Mouse (Mus musculus) ovary, postnatal 10 days (tissue): ENCODE data around the gene Scarb2.
"Not testable (repeated sequence)": the region's sequence is repeated elsewhere in the genome, so short reads cannot be mapped to it uniquely, and the experiment has no call there.

Experiments used
- DNase-seq: peaks from one replicate; pipeline ENCODE4 v3.0.0; 2022; ENCODE audit warnings: low spot score

Gene Scarb2

GRCm38 (mm10) chr5:92506733-92507132 lies at the start of gene Scarb2:
TSS of gene Scarb2 (minus strand) at chr5:92506833.
- DNase-seq, result no peak

- no peak for DNase-seq
Measured at GRCm38 (mm10) chr5:92555905-92556304, 49.3 kb upstream of the Scarb2 start.

- no peak for DNase-seq
Measured at GRCm38 (mm10) chr5:92554891-92555511, 48.4 kb upstream of the Scarb2 start, which contains the start of gene Fam47e. TSS of gene Fam47e (plus strand) at chr5:92555069.

DNA sequence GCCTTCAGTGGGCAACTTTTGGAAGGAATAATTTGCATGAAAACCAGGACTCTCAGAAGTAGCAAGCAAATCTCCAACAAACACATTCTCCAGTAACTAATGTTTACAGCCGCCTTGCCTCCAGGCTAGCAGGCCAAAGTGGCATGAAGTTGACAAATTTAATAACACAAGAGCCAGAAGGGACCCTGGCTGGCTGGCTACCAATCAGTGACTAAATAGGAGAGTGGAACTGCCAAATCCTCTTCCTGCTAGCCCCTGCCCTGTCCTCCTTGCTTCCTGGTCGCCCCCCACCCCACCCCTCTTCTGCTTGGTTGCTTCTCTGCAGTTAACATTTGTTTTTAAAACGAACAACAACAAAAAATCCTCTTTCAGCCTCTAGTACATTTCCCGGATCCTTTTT lies 47.8 kb upstream of the Scarb2 start:
- DNase-seq, result no peak

DNA sequence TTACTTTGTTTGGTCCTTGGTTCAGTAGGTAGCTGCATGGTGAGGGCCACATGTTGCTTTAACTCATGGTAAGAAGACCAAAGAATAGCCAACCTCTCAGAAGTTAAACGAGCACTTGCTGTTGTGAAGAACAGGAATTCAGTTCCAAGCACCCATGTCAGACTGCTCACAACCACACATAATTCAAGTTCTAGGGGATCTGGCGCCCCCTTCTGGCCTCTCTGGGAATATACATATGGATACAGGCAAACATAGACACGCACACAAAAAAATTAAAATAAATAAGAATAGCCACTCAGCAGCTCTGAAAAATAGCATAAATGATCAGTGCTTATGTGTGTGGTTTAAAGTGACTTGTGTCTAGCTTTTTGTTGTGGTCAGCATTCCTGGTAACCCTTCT lies 47.3 kb upstream of the Scarb2 start:
- DNase-seq, result no peak

DNA sequence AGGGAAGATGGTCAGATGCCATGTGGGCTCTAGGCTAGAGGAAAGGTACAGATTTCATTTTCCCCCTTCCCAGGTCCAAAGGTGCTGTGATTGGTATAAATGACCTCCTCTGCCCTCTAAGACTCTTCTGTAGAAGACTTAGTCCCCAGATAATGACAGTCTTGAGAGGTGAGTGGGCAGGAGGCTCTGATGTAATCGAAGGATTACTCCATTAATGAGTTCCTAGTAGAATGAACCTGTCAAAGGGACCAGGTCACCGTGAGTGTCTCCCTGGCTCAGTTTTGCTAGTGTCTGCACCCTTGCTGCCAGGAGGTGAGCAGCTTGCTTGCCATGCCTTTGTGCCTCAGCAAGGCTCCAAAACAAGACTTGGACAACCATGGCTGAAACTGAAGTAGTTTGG lies 46.0 kb upstream of the Scarb2 start:
- DNase-seq, result no peak

DNA sequence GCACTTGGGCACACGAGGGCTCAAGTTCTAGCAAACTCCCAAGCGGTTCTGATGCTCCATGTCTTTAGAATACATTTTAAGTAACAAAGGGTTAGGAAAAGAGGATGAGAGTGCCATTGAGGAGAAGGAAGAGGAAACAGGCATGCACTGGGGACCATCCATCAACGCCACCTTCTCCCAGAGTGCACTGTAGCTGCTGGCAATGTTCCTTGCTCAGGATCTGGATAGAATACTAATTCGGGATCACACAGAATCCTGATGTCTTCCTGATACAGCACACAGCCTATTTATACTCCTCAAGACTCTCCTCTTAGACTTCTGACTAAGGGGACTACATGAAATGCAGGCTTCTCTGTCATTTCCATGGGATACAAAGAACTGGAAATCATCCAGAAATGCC lies 33.1 kb upstream of the Scarb2 start:
- no peak for DNase-seq

DNA sequence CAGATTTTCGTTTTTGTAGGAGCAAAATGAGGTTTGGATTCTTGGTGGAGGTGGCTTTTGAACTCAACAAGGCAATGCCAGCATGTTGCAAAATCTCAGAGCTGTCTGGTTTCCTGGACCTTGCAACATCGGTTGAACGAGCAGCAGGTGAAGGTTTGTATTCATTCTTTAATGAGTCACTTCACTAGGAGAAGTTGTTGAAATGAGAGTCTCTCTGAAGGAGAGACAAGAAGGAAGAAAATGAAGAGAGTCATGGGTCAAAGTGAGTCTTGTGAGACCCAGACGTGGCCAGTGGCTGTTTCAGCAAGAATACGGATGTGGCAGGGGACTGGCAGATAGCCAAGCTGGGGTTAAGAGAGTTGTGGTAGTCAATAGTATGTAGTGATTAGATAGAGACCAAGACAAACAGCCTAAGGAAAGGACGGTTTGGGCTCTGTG lies 18.2 kb upstream of the Scarb2 start:
- no peak for DNase-seq

- DNase-seq, result not testable (repeated sequence)
Measured at GRCm38 (mm10) chr5:92521131-92521530, 14.5 kb upstream of the Scarb2 start.

GRCm38 (mm10) chr5:92512066-92512465 lies 5.4 kb upstream of the Scarb2 start:
- no peak for DNase-seq

DNA sequence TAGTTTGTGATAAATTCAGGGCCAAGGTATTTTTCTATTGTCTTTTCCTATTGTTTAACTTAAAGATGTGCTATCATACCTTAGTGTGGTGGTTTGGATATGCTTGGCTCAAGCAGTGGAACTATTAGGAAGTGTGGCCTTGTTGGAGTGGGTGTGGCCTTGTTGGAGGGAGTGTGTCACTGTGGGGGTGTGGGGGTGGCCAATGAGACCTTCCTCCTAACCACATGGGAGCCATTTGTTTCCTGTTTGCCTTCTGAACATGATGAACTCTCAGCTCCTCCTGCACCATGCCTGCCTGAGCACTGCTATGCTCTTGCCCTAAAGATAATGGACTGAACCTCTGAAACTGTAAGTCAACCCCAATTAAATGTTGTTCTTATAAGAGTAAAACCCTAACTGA lies 4.6 kb upstream of the Scarb2 start:
- no peak for DNase-seq

DNA sequence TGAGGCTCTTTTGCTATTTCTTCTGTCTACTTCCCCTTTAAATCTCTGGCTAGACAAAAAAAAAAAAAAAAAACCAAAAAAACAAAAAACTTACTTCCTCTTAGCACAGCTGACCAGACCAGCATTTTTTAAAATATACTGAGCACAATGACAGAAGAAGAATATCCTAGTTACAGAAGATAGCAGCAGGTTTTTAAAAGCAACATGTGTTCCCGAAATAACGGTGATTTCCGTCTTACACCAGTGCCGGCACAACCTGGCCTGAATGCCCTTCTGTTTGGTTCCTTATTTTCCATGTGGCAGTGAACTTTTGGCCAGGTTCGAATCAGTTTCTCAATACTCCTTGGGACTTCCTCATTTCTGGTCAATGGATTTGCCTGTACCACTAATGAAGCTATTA lies 2.2 kb upstream of the Scarb2 start:
- no peak for DNase-seq

- no peak for DNase-seq
Measured at GRCm38 (mm10) chr5:92506301-92506729, 318 bp downstream of the Scarb2 start.

DNA sequence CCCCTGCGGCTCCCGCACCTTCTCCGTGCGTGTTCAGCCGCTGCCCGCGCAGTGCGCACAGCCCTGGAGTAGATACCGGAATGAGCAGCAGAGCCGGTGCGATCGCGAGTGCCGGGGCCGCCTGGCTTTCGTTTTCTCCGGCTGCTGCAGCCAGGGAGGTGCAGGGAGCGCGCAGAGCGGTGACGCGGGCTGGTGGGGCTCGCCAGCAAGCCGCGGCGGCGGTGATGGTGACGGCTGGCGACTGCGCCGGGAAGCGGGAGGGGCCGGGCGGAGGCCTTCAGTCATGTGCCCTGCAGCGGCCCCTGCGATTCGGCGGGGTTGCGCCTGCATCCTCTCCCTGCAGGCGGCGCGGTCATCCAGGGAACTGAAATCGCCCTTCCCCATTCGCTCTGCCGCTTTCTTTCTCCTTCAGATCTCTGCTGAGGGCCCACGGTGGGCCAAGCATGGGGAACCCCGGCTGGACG lies 1.2 kb downstream of the Scarb2 start:
- DNase-seq, result peak; percentile 84

DNA sequence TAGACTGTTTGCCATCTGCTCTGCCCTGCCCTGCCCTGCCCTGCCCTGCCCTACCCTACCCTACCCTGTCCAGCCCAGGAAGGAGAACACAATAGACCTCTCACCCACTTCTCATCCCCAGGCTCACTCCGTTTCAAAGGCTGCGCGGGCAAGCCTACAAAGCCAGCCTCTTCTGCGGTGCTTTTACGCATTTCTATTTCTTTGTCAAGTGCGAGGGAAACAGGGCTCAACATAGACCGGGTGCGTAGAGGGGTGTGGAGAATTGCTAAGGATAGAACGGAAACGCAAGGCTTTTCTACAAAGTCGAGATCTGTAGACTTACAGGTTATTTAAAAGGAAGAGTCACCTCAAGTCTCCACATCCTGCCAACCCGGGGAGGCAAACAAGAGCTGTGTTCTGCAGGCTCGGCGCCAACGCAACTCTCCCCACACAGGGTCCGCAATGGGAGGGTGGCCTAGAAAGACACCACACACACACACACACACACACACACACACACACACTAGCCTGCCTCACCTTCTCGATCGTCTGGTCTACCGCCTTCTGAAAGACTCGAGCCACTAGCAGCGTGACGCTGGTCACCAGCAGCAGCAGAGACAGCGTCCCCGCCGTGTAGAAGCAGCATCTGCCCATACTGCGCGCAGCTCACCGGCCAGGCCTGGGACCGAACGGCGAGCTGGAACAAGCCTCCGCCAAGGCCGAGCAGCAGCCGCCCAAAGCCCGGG lies 1.8 kb downstream of the Scarb2 start:
- no peak for DNase-seq

DNA sequence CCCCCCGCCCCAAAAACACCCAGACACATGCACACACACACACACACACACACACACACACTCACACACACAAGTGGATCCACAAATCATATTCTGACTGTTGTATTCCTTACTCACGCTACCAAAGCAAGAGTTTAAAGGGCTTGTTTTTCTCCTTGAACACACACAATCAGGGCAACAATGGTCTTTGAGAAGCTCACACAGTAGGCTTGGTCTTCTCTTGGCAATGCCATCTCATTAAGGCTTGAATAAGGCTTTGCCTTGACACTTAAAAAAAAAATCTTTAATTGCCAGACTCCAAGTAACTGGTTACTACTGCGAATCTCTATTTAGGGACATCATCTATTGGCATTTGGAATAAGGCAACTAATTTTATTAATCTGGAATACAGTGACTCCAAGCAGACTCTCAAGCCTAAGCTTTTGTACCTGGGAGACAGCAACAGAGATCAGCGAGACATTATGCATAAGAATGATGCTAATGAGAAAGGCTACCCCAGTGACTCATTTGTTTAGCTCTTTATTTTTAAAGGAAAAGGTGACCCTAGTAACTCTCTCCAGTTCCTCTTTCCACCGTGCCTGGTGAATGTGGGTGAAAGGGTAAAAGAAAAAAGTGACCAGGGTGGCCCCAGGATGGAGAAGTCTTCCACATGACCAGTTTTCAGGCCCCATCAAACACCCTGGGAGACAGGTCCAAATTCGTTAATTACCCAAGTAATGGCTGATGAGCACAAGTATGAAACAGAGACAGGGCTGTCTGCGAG lies 2.6 kb downstream of the Scarb2 start:
- no peak for DNase-seq

GRCm38 (mm10) chr5:92503356-92503847 lies 3.2 kb downstream of the Scarb2 start:
- DNase-seq, result no peak

DNA sequence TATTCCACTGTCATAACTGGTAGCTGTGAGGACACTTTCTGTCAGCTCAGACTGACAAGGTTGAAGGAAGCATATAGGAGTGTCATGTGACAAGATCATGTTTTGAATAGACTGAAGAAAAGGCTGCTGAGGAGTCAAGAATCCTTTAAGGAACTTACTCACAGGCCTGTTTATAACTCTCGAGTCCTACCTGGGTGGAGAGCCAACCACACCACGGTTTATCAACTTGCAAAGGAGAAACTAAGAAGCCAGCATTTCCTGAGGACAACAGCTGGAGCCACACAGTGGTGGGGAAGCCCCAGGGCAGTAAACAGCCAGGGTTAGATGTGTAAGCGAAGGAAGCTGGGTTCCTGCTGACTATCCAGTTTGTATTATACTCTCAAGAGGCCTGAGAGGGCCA lies 7.3 kb downstream of the Scarb2 start:
- DNase-seq, result no peak

GRCm38 (mm10) chr5:92498661-92499060 lies 8.0 kb downstream of the Scarb2 start:
- DNase-seq, result no peak

- no peak for DNase-seq
Measured at GRCm38 (mm10) chr5:92498225-92498624, 8.4 kb downstream of the Scarb2 start.

DNA sequence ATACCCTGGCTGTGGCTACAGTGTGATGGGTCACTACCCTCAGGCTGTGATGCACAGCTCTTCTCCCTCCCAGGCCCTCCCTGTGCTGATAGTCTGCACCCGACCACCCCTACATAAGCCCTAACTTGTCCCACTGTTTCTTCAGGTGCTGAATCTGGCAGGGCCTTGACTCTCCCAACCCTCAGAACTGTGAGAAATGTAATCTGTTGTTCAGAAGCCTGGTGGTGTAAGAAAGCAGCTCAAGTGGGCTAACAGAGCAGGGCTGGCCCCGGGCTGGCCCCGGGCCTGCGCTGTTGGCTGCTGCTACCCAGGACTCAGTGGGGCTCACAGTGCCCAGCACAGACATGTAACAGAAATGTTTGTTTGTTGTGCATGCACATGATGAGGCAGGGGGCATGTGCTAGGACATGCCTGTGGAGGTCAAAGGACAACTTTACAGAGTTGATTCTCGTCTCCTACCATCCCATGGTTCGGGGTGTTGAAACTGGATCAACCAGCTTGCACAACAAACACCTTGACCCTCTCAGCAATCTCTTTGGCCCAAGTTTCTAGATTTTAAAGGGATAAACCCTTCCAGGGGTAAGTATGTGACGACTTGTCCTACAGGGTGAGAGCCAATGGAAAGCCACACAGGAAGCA lies 10.7 kb downstream of the Scarb2 start:
- no peak for DNase-seq

DNA sequence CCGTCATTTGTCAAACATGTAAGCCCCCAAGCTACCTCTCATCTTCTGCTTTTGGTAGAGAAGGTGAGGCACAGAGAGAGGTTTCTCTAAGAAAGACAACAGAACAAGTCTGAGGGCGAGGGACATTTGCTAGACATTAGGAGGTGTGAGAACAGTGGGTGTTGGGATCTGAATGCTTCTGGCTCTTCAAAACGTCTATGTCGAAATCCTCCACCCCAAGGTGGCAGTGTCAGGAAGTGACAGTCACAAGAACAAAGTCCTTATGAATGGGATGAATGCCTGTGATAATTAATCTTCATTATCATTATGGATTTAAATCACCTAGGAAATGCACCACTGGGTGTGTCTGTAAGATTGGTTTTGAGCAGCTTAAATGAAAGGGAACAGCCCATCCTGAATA lies 11.3 kb downstream of the Scarb2 start:
- no peak for DNase-seq
